Mouse (Mus musculus): Measurements from ENCODE around the gene Insrr. TPM values are rescaled to one million over a fixed set of nuclear protein-coding genes. Genes with fewer than 3 reads are reported as not detected.

Insrr gene
- polyA plus RNA-seq, 1 experiment: 0.25 TPM

- H3K36me3 ChIP-seq (ENCODE audit: control insufficient read depth, insufficient read depth, low read length): peaks cover 5% of the 10 kb centered on the region
- TF ChIP-seq POLR2A (IDR thresholded peaks at IDR 0.05; ENCODE audit: low read depth, low read length) (no peak), CTCF (IDR thresholded peaks at IDR 0.05; ENCODE audit: extremely low read depth, insufficient read depth, insufficient read length, insufficient replicate concordance) (no peak)
- H3K27ac ChIP-seq (ENCODE audit: insufficient read depth, low read length): no peak overlapping the region
- DNase-seq (ENCODE audit: low read depth in 1 of 2, low spot score in 2 of 2): no peak
- 87% methylated on average over 20 of the region's 20 CpGs for WGBS
- peaks cover 2% of the 10 kb centered on the region; the same call in 1 of the 2 replicates for H3K4me1 ChIP-seq (ENCODE audit: control insufficient read depth, insufficient read depth, insufficient read length)
- H3K27me3 ChIP-seq (ENCODE audit: control insufficient read depth, insufficient read depth, low read length): no peaks in the 10 kb centered on the region
- H3K4me3 ChIP-seq (ENCODE audit: extremely low read depth, insufficient read depth, insufficient read length): no peak overlapping the region
Observed at GRCm38 (mm10) chr3:87756488-87756887, 40.3 kb upstream of the Insrr start.

GRCm38 (mm10) chr3:87758641-87759040, 38.1 kb upstream of the Insrr start:
- H3K36me3 ChIP-seq (ENCODE audit: control insufficient read depth, insufficient read depth, low read length): peaks cover 2% of the 10 kb centered on the region; the same call in 1 of the 2 replicates
- no peak for DNase-seq (ENCODE audit: low read depth in 1 of 2, low spot score in 2 of 2)

GRCm38 (mm10) chr3:87761408-87762375, 35.1 kb upstream of the Insrr start:
- 66% methylated on average over 20 of the region's 20 CpGs for WGBS
- peaks cover 15% of the 10 kb centered on the region; the same call in 1 of the 2 replicates for H3K4me1 ChIP-seq (ENCODE audit: control insufficient read depth, insufficient read depth, insufficient read length)
- no peak overlapping the region for H3K27ac ChIP-seq (ENCODE audit: insufficient read depth, low read length)
- H3K27me3 ChIP-seq (ENCODE audit: control insufficient read depth, insufficient read depth, low read length): no peaks in the 10 kb centered on the region
- DNase-seq (ENCODE audit: low read depth in 1 of 2, low spot score in 2 of 2): no peak
- TF ChIP-seq POLR2A (IDR thresholded peaks at IDR 0.05; ENCODE audit: low read depth, low read length): no peak
- no peak for TF ChIP-seq CTCF (IDR thresholded peaks at IDR 0.05; ENCODE audit: extremely low read depth, insufficient read depth, insufficient read length, insufficient replicate concordance)
- no peaks in the 10 kb centered on the region for H3K36me3 ChIP-seq (ENCODE audit: control insufficient read depth, insufficient read depth, low read length)
- no peak overlapping the region for H3K4me3 ChIP-seq (ENCODE audit: extremely low read depth, insufficient read depth, insufficient read length)

More at GRCm38 (mm10) chr3:87758641-87759040, 38.1 kb upstream of the Insrr start:
- Histone ChIP-seq H3K27ac (ENCODE audit: insufficient read depth, low read length) (no peak overlapping the region), H3K4me3 (ENCODE audit: extremely low read depth, insufficient read depth, insufficient read length) (no peak overlapping the region), H3K4me1 (ENCODE audit: control insufficient read depth, insufficient read depth, insufficient read length) (peaks cover 2% of the 10 kb centered on the region), H3K27me3 (ENCODE audit: control insufficient read depth, insufficient read depth, low read length) (no peaks in the 10 kb centered on the region)
- 71% methylated on average over 5 of the region's 5 CpGs for WGBS
- no peak for TF ChIP-seq POLR2A (IDR thresholded peaks at IDR 0.05; ENCODE audit: low read depth, low read length)

GRCm38 (mm10) chr3:87763202-87763601, 33.5 kb upstream of the Insrr start:
- H3K4me1 ChIP-seq (ENCODE audit: control insufficient read depth, insufficient read depth, insufficient read length): peaks cover 22% of the 10 kb centered on the region; the same call in 1 of the 2 replicates
- H3K27ac ChIP-seq (ENCODE audit: insufficient read depth, low read length): no peak overlapping the region

GRCm38 (mm10) chr3:87763683-87764289, 33.0 kb upstream of the Insrr start:
- Histone ChIP-seq H3K36me3 (ENCODE audit: control insufficient read depth, insufficient read depth, low read length) (no peaks in the 10 kb centered on the region), H3K4me1 (ENCODE audit: control insufficient read depth, insufficient read depth, insufficient read length) (peaks cover 23% of the 10 kb centered on the region; the same call in 1 of the 2 replicates), H3K27me3 (ENCODE audit: control insufficient read depth, insufficient read depth, low read length) (no peaks in the 10 kb centered on the region), H3K4me3 (ENCODE audit: extremely low read depth, insufficient read depth, insufficient read length) (peak overlapping the region; percentile 10; the same call in 1 of the 2 replicates), H3K27ac (ENCODE audit: insufficient read depth, low read length) (peak overlapping the region; percentile 50; the same call in 1 of the 2 replicates)
- no peak for DNase-seq (ENCODE audit: low read depth in 1 of 2, low spot score in 2 of 2)
- TF ChIP-seq CTCF (IDR thresholded peaks at IDR 0.05; ENCODE audit: extremely low read depth, insufficient read depth, insufficient read length, insufficient replicate concordance): no peak
- 21% methylated on average over 13 of the region's 15 CpGs for WGBS

More at GRCm38 (mm10) chr3:87763202-87763601, 33.5 kb upstream of the Insrr start:
- Histone ChIP-seq H3K27me3 (ENCODE audit: control insufficient read depth, insufficient read depth, low read length) (no peaks in the 10 kb centered on the region), H3K36me3 (ENCODE audit: control insufficient read depth, insufficient read depth, low read length) (no peaks in the 10 kb centered on the region), H3K4me3 (ENCODE audit: extremely low read depth, insufficient read depth, insufficient read length) (no peak overlapping the region)
- no peak for DNase-seq (ENCODE audit: low read depth in 1 of 2, low spot score in 2 of 2)
- WGBS: 70% methylated on average over 4 of the region's 4 CpGs
- no peak for TF ChIP-seq CTCF (IDR thresholded peaks at IDR 0.05; ENCODE audit: extremely low read depth, insufficient read depth, insufficient read length, insufficient replicate concordance)
- TF ChIP-seq POLR2A (IDR thresholded peaks at IDR 0.05; ENCODE audit: low read depth, low read length): no peak

- H3K36me3 ChIP-seq (ENCODE audit: control insufficient read depth, insufficient read depth, low read length): no peaks in the 10 kb centered on the region
- WGBS: 27% methylated on average over 10 of the region's 10 CpGs
- DNase-seq (ENCODE audit: low read depth in 1 of 2, low spot score in 2 of 2): no peak
- H3K4me1 ChIP-seq (ENCODE audit: control insufficient read depth, insufficient read depth, insufficient read length): peaks cover 23% of the 10 kb centered on the region; the same call in 1 of the 2 replicates
- H3K27ac ChIP-seq (ENCODE audit: insufficient read depth, low read length): peak overlapping the region; percentile 80
- no peak for TF ChIP-seq POLR2A (IDR thresholded peaks at IDR 0.05; ENCODE audit: low read depth, low read length)
- no peak for TF ChIP-seq CTCF (IDR thresholded peaks at IDR 0.05; ENCODE audit: extremely low read depth, insufficient read depth, insufficient read length, insufficient replicate concordance)
- no peaks in the 10 kb centered on the region for H3K27me3 ChIP-seq (ENCODE audit: control insufficient read depth, insufficient read depth, low read length)
- H3K4me3 ChIP-seq (ENCODE audit: extremely low read depth, insufficient read depth, insufficient read length): peak overlapping the region; percentile 31; the same call in 1 of the 2 replicates
Observed at GRCm38 (mm10) chr3:87764506-87764905, 32.2 kb upstream of the Insrr start.
